Mouse (Mus musculus) C2C12 (cell line): ENCODE results near the gene Fyn. TPM values are rescaled to one million over a fixed set of nuclear protein-coding genes. Genes with fewer than 3 reads are reported as not detected.

ENCODE experiments used
- H3K27me3 ChIP-seq: one replicate; pipeline ENCODE4 v1.6.1; 2011; ENCODE audit not compliant: control insufficient read depth, insufficient read depth, insufficient read length
- H3K36me3 ChIP-seq: one replicate; pipeline ENCODE4 v1.6.1; 2011; ENCODE audit not compliant: control insufficient read depth, insufficient read depth
- H3K4me3 ChIP-seq: one replicate; pipeline ENCODE4 v1.5.1; 2011; ENCODE audit warnings: mild to moderate bottlenecking, control low read depth; ENCODE audit not compliant: poor library complexity, insufficient read depth, severe bottlenecking
- H3K79me2 ChIP-seq: one replicate; pipeline ENCODE4 v1.6.1; 2011; ENCODE audit not compliant: control insufficient read depth, insufficient read depth
- H3K79me3 ChIP-seq: one replicate; pipeline ENCODE4 v1.6.1; 2011; ENCODE audit warnings: low read depth, control low read depth
- H3ac ChIP-seq: one replicate; pipeline ENCODE3; 2011; ENCODE audit warnings: low read depth; ENCODE audit not compliant: control insufficient read depth, insufficient read length
- CEBPB ChIP-seq: IDR thresholded peaks from one replicate; pipeline ENCODE4 v1.6.1; 2011; ENCODE audit warnings: low read depth, mild to moderate bottlenecking, control low read depth, moderate library complexity
- CTCF ChIP-seq: IDR thresholded peaks from one replicate; pipeline ENCODE4 v1.5.1; 2011; ENCODE audit not compliant: control insufficient read depth, insufficient read depth, insufficient read length
- FOSL1 ChIP-seq: IDR thresholded peaks from one replicate; pipeline ENCODE4 v1.8.0; 2011; ENCODE audit warnings: mild to moderate bottlenecking, low read length; ENCODE audit not compliant: poor library complexity, insufficient read depth, severe bottlenecking
- MAX ChIP-seq: IDR thresholded peaks from one replicate; pipeline ENCODE4 v1.6.1; 2011; ENCODE audit warnings: mild to moderate bottlenecking, control low read depth
- MYOD1 ChIP-seq: IDR thresholded peaks from one replicate; pipeline ENCODE4 v1.6.1; 2011; ENCODE audit warnings: low read depth; ENCODE audit not compliant: control insufficient read depth, insufficient read length
- MYOG ChIP-seq: IDR thresholded peaks from one replicate; pipeline ENCODE4 v1.6.1; 2011; ENCODE audit not compliant: control insufficient read depth, insufficient read length; ENCODE audit errors: extremely low read depth
- USF1 ChIP-seq: IDR thresholded peaks from one replicate; pipeline ENCODE4 v1.6.1; 2011; ENCODE audit warnings: low read depth, mild to moderate bottlenecking, control low read depth, moderate library complexity
- polyA plus RNA-seq: library from polyadenylated mRNA; unstranded; fragments of >200 nt; fragmentation: generic; extraction: Trizol; gene quantifications from one replicate; pipeline ENCODE4 v1.2.1, GENCODE M21; 2012; ENCODE audit warnings: missing spikeins

Gene Fyn
- polyA plus RNA-seq, 1 experiment, result 16.1 TPM

DNA sequence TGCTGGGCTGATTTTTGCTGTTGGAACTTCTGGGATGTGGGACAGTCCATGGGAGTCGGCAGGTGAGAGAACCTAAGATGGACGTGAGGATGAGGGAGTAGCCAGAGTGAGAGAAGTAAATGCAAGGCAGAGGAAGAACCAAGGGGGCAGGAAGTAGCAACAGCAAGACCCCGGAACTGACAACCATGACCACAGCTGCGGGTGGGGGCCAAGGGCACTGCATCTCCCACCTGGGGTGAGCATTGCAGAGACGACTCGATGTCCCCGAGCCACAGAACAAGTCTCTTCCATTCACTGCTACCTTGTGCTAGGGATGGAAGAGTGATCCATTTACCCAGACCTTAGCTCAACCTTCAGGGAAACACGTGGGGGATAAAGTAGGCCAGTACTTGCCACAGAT lies 146.3 kb downstream of the Fyn start:
- Histone ChIP-seq H3K36me3 (no peaks in the 10 kb centered on the region), H3K79me2 (no peaks in the 10 kb centered on the region), H3K27me3 (no peaks in the 10 kb centered on the region), H3K4me3 (no peak overlapping the region), H3ac (no peak overlapping the region), H3K79me3 (no peaks in the 10 kb centered on the region)
- no peak for TF ChIP-seq CEBPB
- TF ChIP-seq CTCF, result no peak
- TF ChIP-seq MYOG, result no peak
- no peak for TF ChIP-seq USF1
- TF ChIP-seq MAX, result no peak
- no peak for TF ChIP-seq FOSL1
- TF ChIP-seq MYOD1, result no peak

- no peak overlapping the region for H3ac ChIP-seq
- no peak for TF ChIP-seq CTCF
- no peak for TF ChIP-seq FOSL1
- TF ChIP-seq MYOD1, result no peak
- TF ChIP-seq CEBPB, result no peak
- TF ChIP-seq MYOG, result no peak
- TF ChIP-seq USF1, result no peak
- no peak for TF ChIP-seq MAX
- H3K4me3 ChIP-seq, result no peak overlapping the region
- no peaks in the 10 kb centered on the region for H3K36me3 ChIP-seq
- H3K79me2 ChIP-seq, result no peaks in the 10 kb centered on the region
- H3K79me3 ChIP-seq, result no peaks in the 10 kb centered on the region
- H3K27me3 ChIP-seq, result no peaks in the 10 kb centered on the region
Observed at GRCm38 (mm10) chr10:39516541-39517133, 148.0 kb downstream of the Fyn start.

DNA sequence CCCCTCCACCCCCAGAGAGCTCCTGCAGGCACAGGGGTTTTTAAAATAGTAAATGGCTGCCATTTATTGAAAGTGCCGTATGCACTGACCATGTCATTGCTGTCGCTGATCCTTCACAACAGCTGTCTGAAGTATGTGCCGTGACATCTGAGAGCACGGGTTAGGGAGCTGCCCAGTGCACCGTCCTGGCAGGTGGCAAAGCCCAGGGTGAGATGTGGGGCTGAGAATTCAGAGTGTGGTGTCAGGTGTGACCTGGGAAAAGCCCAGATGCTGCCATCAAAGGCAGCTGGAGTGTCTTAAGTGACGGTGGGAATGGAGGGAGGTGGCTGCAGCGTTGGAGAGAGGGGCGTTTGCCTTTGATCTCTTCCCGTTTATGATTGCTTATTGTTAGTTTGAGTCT lies 148.7 kb downstream of the Fyn start:
- no peaks in the 10 kb centered on the region for H3K36me3 ChIP-seq
- H3K79me3 ChIP-seq, result no peaks in the 10 kb centered on the region
- no peak overlapping the region for H3ac ChIP-seq
- TF ChIP-seq CTCF, result no peak
- TF ChIP-seq MYOG, result no peak
- no peaks in the 10 kb centered on the region for H3K79me2 ChIP-seq
- no peaks in the 10 kb centered on the region for H3K27me3 ChIP-seq
- H3K4me3 ChIP-seq, result no peak overlapping the region

- H3K36me3 ChIP-seq, result peaks cover 2% of the 10 kb centered on the region
- TF ChIP-seq CTCF (no peak), FOSL1 (no peak), USF1 (no peak), CEBPB (no peak), MYOD1 (no peak), MAX (no peak), MYOG (no peak)
- H3K27me3 ChIP-seq, result no peaks in the 10 kb centered on the region
- H3K79me3 ChIP-seq, result no peaks in the 10 kb centered on the region
- H3ac ChIP-seq, result no peak overlapping the region
- H3K79me2 ChIP-seq, result no peaks in the 10 kb centered on the region
- no peak overlapping the region for H3K4me3 ChIP-seq
Observed at GRCm38 (mm10) chr10:39518232-39518631, 149.6 kb downstream of the Fyn start.

DNA sequence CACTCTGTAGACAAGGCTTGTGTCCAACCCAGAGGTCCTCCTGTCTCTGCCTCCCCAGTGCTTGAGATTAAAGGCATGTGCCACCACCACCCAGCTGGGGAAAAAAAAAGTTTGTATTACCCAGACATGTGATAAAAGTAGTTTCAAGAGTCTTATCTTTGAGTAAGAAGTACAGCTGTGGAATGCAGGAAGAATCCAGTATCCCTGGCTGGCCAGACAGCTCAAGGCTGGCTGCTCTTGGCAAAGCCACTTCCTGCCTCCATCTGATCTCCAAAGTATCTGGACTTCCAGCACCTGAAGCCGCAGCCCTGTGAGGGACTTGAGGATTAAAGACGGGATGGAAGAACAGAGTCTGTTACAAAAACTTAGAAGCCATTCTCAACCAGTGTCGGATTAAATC lies 150.2 kb downstream of the Fyn start:
- Histone ChIP-seq H3K79me3 (no peaks in the 10 kb centered on the region), H3ac (no peak overlapping the region), H3K36me3 (peaks cover 2% of the 10 kb centered on the region), H3K4me3 (no peak overlapping the region), H3K27me3 (no peaks in the 10 kb centered on the region), H3K79me2 (no peaks in the 10 kb centered on the region)
- TF ChIP-seq MAX (no peak), FOSL1 (no peak), CTCF (no peak), MYOG (no peak)

GRCm38 (mm10) chr10:39520123-39520989 lies 151.7 kb downstream of the Fyn start:
- Histone ChIP-seq H3K79me3 (no peaks in the 10 kb centered on the region), H3K36me3 (peaks cover 2% of the 10 kb centered on the region), H3K79me2 (no peaks in the 10 kb centered on the region), H3K4me3 (no peak overlapping the region), H3ac (no peak overlapping the region), H3K27me3 (no peaks in the 10 kb centered on the region)
- TF ChIP-seq MYOG, result no peak
- TF ChIP-seq MAX, result no peak
- no peak for TF ChIP-seq USF1
- no peak for TF ChIP-seq FOSL1
- no peak for TF ChIP-seq CTCF
- TF ChIP-seq CEBPB, result no peak
- no peak for TF ChIP-seq MYOD1
